Mouse (Mus musculus) neural tube, embryonic 15.5 days (tissue): ENCODE measurements around the gene Hp1bp3. TPM values are rescaled to one million over a fixed set of nuclear protein-coding genes. Genes with fewer than 3 reads are reported as not detected.
A peak's percentile ranks its signal among the peaks of the same experiment; 100 is the strongest.

Experiments
- ATAC-seq: fragments of 200-750 bp; cut with Nextera tagmentation; 2 replicates; pipeline ENCODE4 v1.8.0; 2017; ENCODE audit warnings: mild to moderate bottlenecking, moderate TSS enrichment, moderate library complexity; ENCODE audit not compliant: low FRiP score
- H3K27ac ChIP-seq: fragments of 300-500 bp; sonication (generic); replicated peaks from 2 replicates; pipeline ENCODE4 v1.5.1; 2015; ENCODE audit warnings: mild to moderate bottlenecking, inconsistent platforms
- H3K27me3 ChIP-seq: fragments of 300-500 bp; sonication (generic); replicated peaks from 2 replicates; pipeline ENCODE4 v1.6.1; 2015; ENCODE audit warnings: inconsistent platforms
- H3K36me3 ChIP-seq: fragments of 300-500 bp; sonication (generic); 2 replicates; pipeline ENCODE4 v1.6.1; 2015; ENCODE audit warnings: inconsistent platforms
- H3K4me1 ChIP-seq: fragments of 300-500 bp; sonication (generic); 2 replicates; pipeline ENCODE4 v1.6.1; 2015; ENCODE audit warnings: inconsistent platforms
- H3K4me2 ChIP-seq: fragments of 300-500 bp; sonication (generic); 2 replicates; pipeline ENCODE4 v1.6.1; 2015; ENCODE audit warnings: inconsistent platforms, mild to moderate bottlenecking, moderate library complexity
- H3K4me3 ChIP-seq: fragments of 300-500 bp; sonication (generic); replicated peaks from 2 replicates; pipeline ENCODE4 v1.5.1; 2015; ENCODE audit warnings: mild to moderate bottlenecking, inconsistent platforms
- H3K9ac ChIP-seq: fragments of 300-500 bp; sonication (generic); replicated peaks from 2 replicates; pipeline ENCODE4 v1.6.1; 2015; ENCODE audit warnings: mild to moderate bottlenecking, inconsistent platforms
- H3K9me3 ChIP-seq: fragments of 300-500 bp; sonication (generic); replicated peaks from 2 replicates; pipeline ENCODE4 v1.6.1; 2016; ENCODE audit warnings: inconsistent platforms
- WGBS: fragments of 180-500 bp; shearing (Covaris S2); methylation state at CpG from one replicate; pipeline ENCODE4 v1.1.7; 2015; ENCODE audit warnings: mixed read lengths; 5-methylcytosine and 5-hydroxymethylcytosine counted together
- polyA plus RNA-seq: library from polyadenylated mRNA; unstranded; fragments of >200 nt; fragmentation: Nextera tagmentation; extraction: Ambion mirVana; gene quantifications from 2 replicates; pipeline ENCODE4 v1.2.1, GENCODE M21; 2015

Gene Hp1bp3
- polyA plus RNA-seq, 1 experiment from 2014 or later = 167 TPM

DNA sequence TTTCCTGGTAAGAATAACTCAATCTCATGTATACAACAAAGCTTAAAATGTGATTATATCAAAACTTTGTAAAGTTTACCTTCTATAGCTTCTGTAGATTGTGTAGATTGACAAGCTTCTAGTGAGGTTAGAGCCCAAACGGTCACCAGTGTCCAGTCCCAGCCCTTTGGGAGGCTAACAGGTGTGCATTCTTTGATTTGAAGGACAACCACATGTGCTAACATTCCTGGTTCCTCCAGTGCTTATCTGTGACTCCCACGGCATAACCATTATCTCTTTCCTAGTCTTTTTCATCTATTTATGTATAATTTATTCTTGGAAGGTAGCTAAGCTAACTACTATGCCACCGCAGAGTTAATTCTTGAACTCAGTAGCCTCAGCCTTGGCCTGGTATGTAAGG, 15.3 kb upstream of the Hp1bp3 start:
- H3K27me3 ChIP-seq = no peaks in the 10 kb centered on the region
- H3K4me2 ChIP-seq = no peak overlapping the region
- ATAC-seq = no peak
- H3K4me1 ChIP-seq = no peaks in the 10 kb centered on the region
- 98% methylated on average over 3 of the region's 3 CpGs for WGBS
- H3K27ac ChIP-seq = no peak overlapping the region
- no peak overlapping the region for H3K9ac ChIP-seq
- H3K4me3 ChIP-seq = no peak overlapping the region
- peaks cover 89% of the 10 kb centered on the region for H3K36me3 ChIP-seq
- H3K9me3 ChIP-seq = no peaks in the 10 kb centered on the region

DNA sequence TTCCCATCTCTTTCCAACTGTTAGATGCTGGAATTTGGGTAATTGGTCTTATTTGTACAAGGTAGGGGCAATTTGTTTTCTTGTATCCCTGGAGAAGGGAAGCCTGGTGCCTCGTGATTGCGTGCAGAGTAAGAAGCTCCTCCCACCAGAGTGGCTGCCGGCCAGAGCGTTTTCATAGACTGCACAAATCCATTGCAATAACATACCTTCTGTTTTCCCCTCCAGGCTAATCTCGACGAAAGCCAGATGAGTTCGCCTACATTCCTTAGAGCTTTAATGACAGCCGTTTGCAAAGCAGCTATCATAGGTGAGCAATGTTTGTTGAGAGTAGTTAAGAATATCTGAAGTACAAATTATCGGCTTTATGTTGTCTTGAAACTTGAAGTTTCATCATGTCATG, 14.4 kb upstream of the Hp1bp3 start:
- H3K36me3 ChIP-seq = peaks cover 83% of the 10 kb centered on the region
- H3K27me3 ChIP-seq = no peaks in the 10 kb centered on the region
- H3K4me3 ChIP-seq = no peak overlapping the region
- no peak overlapping the region for H3K4me2 ChIP-seq
- 81% methylated on average over 9 of the region's 9 CpGs for WGBS
- ATAC-seq = no peak
- no peaks in the 10 kb centered on the region for H3K9me3 ChIP-seq
- no peak overlapping the region for H3K9ac ChIP-seq
- H3K4me1 ChIP-seq = no peaks in the 10 kb centered on the region
- no peak overlapping the region for H3K27ac ChIP-seq

DNA sequence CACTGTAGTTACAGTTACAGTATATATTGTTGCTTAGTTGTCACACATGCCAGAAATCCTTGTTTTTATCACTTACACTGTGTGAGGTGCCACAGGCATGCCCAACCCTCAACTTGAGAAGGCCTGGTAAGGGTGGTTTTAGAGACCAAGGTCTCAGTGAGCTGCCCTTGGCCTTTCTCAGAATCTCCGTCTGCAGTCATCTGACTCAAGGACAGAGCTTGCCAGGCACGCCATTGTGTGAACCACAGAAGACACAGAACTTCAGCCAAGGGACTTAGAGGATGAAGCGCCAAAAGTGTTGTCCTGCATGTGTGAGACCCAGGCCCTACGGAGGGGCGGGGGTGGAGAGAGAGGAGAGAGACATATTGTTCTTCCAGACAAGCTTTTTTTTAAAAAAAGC, 6.0 kb upstream of the Hp1bp3 start:
- 93% methylated on average over 5 of the region's 5 CpGs for WGBS

DNA sequence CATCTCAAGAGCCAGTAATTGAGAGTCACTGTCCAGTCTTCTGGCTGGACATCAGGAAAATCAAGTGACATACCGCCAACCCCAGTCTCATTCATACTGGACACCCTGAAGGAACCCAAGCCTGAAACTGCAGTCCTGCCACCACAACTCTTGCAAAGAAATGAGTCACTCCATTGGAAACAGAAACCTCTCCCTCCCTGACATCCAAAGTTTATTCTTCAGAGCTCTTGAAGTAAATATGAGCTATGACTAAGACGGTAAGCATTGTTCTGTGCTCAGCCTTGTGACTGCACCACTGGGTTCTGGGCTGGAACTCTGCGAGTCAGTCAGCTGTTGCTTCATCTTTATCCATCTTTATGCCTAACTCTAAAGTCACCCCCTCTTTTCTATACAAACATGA, 2.2 kb upstream of the Hp1bp3 start:
- Histone ChIP-seq H3K4me3 (no peak overlapping the region), H3K4me2 (no peak overlapping the region)

More for the DNA sequence above, 6.0 kb upstream of the Hp1bp3 start:
- Histone ChIP-seq H3K27ac (no peak overlapping the region), H3K4me2 (no peak overlapping the region), H3K9ac (no peak overlapping the region), H3K4me1 (0 out of 2 replicates have a peak, but pooled peaks cover 2% of the 10 kb centered on the region), H3K9me3 (no peaks in the 10 kb centered on the region), H3K4me3 (no peak overlapping the region), H3K36me3 (peaks cover 42% of the 10 kb centered on the region), H3K27me3 (no peaks in the 10 kb centered on the region)
- ATAC-seq = no peak

DNA sequence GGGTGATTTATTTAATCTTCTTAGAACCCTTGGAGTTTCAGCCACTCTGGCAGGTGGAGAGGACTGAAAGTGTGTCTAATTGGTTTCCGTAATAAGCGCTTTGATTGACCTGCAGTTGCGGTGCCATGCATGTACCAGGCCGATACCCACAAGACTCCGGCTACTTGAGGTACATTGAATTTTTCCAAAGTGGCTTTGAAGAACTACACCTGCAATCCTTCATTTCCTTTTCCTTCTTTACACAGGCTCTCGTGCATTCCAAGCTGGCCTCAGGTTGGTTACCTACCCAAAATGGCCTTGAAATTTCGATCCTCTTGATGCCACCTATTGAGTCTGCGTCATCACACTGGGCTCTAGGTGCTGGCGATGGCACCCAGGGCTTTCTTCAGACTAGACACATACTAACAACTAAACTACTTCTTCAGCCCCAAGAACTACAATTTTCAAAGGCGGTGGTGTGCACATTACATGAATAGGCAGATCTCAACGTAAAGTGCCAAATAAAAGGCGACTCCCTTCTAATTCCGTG, 361 bp upstream of the Hp1bp3 start:
- WGBS = 39% methylated on average over 13 of the region's 13 CpGs
- H3K4me1 ChIP-seq = peaks cover 45% of the 10 kb centered on the region
- ATAC-seq = no peak

More for the DNA sequence above, 2.2 kb upstream of the Hp1bp3 start:
- Histone ChIP-seq H3K9me3 (no peaks in the 10 kb centered on the region), H3K4me1 (peaks cover 26% of the 10 kb centered on the region), H3K27ac (no peak overlapping the region), H3K27me3 (no peaks in the 10 kb centered on the region), H3K9ac (no peak overlapping the region), H3K36me3 (peaks cover 15% of the 10 kb centered on the region)
- no peak for ATAC-seq
- 86% methylated on average over 3 of the region's 3 CpGs for WGBS

DNA sequence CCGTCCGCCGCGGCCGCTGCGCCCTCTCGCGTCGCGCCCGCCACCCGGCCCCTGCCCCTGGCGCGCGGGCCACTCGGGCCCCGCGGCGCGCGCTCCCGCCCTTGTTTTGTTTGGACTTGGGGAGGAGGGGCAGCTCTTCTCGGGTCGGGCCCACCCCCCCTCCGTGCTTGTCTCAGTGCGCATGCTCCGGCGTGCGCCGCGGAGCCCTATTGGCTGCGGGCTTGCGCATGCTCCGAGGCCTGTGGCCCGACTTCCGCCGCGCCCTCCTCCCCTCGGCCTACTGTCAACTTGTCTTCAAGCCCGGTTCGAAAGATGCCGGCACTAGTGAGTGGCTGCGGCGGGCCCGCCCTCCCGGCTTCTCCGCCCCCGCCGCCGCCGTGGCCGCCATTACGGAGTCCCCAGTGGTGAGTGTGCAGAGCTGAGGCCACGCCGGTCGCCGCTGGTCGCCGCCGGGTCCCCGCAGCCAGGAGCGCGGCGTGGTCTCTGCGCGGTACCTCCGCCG, 846 bp downstream of the Hp1bp3 start:
- Histone ChIP-seq H3K4me3 (peak overlapping the region; percentile 81), H3K4me1 (peaks cover 49% of the 10 kb centered on the region), H3K4me2 (peak overlapping the region; percentile 84), H3K27ac (peak overlapping the region; percentile 100), H3K9ac (peak overlapping the region; percentile 99), H3K36me3 (peaks cover 4% of the 10 kb centered on the region), H3K9me3 (no peaks in the 10 kb centered on the region), H3K27me3 (no peaks in the 10 kb centered on the region)
- ATAC-seq = peak; percentile 97
- under 1% methylated on average over 64 of the region's 68 CpGs for WGBS

More for the DNA sequence above, 361 bp upstream of the Hp1bp3 start:
- H3K27me3 ChIP-seq = no peaks in the 10 kb centered on the region
- H3K27ac ChIP-seq = peak overlapping the region; percentile 100
- 0 out of 2 replicates have a peak, but pooled peaks cover 3% of the 10 kb centered on the region for H3K36me3 ChIP-seq
- H3K4me2 ChIP-seq = peak overlapping the region; percentile 84
- H3K4me3 ChIP-seq = peak overlapping the region; percentile 81
- peak overlapping the region; percentile 99 for H3K9ac ChIP-seq
- H3K9me3 ChIP-seq = no peaks in the 10 kb centered on the region

DNA sequence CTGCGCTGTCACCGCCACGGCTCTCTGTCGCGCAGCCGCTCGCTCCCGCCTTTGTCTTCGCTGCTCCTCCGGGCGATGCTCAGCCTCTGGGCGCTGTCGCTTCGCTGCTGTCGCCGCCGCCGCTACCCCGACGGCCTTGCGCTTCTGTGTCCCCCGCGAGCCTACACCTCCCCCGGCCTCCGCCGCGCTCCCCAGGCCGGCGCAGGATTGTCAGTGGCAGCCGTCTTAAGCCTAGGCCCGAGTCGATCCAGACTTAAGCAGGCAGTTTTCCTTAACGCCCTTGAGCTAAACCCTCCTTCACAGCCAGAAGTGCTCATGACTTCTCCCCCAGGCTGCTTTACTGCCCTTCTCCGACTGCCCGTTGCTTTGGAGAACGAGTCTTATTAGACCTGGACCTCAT, 1.3 kb downstream of the Hp1bp3 start:
- WGBS = under 1% methylated on average over 36 of the region's 36 CpGs
- peak; percentile 3; the same call in 1 of the 2 replicates for ATAC-seq

DNA sequence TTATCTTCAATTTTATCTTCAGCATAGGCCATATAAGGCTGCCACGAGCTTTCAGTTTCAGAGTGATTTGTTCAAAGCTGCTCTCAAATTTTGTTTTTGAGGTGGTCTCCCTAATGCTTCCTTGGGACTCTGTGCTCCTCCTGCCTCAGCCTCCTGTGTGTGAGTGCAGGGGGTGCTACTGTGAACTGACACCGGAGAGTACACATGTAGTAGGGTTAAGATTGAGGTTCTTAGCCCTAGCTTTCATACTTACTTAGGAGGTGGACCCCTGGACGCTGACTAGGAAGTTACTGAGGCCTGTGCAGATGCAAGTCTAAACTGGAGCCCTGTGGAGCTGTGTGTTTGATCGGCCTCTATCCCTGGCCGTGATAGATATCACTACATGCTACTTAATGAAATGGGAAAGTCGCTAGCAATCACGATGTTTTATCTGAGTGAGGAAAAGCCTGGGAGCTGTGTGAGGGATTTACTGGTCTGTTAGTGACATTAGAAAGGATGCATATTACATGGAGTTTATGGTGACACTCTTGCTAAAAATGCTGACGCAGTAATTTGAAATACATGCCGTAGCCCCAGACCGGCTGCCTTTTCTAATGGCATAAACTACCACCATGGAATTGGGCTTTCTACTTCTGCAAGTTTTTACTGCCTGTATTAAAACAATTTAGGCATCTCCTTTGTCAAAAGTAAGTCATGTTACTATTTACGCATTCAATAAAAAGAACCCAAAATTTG, 2.0 kb downstream of the Hp1bp3 start:
- ATAC-seq = no peak
- H3K27me3 ChIP-seq = no peaks in the 10 kb centered on the region
- WGBS = 77% methylated on average over 11 of the region's 11 CpGs

More for the DNA sequence above, 1.3 kb downstream of the Hp1bp3 start:
- Histone ChIP-seq H3K27me3 (no peaks in the 10 kb centered on the region), H3K9ac (peak overlapping the region; percentile 89), H3K4me3 (peak overlapping the region; percentile 81), H3K36me3 (peaks cover 9% of the 10 kb centered on the region), H3K4me2 (peak overlapping the region; percentile 77), H3K27ac (peak overlapping the region; percentile 100), H3K4me1 (peaks cover 49% of the 10 kb centered on the region), H3K9me3 (no peaks in the 10 kb centered on the region)

DNA sequence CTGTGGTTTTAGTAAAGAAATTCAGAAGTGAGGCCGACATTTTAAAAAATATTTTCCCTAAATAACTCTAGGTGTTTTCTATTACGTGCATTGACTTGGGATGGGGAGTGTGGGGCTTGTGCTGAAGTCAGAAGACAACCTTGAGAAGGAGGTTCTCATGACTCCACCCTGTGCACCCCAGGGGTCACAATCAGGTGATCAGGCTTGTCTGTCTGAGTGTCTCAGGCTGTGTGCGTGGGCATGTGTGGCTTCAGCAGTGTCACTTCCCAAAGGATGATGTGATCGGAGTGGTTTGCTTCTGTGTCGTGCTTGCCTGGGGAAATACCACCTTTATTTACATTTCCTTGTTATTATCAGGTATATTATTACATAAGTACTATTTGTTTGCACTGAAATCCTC, 3.2 kb downstream of the Hp1bp3 start:
- H3K9me3 ChIP-seq = no peaks in the 10 kb centered on the region
- H3K27me3 ChIP-seq = no peaks in the 10 kb centered on the region
- H3K4me1 ChIP-seq = peaks cover 49% of the 10 kb centered on the region
- no peak overlapping the region for H3K4me3 ChIP-seq
- peaks cover 28% of the 10 kb centered on the region for H3K36me3 ChIP-seq
- H3K9ac ChIP-seq = no peak overlapping the region
- WGBS = 95% methylated on average over 5 of the region's 5 CpGs
- H3K4me2 ChIP-seq = no peak overlapping the region
- ATAC-seq = no peak
- H3K27ac ChIP-seq = no peak overlapping the region

More for the DNA sequence above, 2.0 kb downstream of the Hp1bp3 start:
- Histone ChIP-seq H3K36me3 (peaks cover 16% of the 10 kb centered on the region), H3K4me1 (peaks cover 49% of the 10 kb centered on the region), H3K27ac (peak overlapping the region; percentile 100; the same call in 1 of the 2 replicates), H3K4me3 (peak overlapping the region; percentile 81), H3K4me2 (peak overlapping the region; percentile 77), H3K9ac (peak overlapping the region; percentile 89), H3K9me3 (no peaks in the 10 kb centered on the region)

- Histone ChIP-seq H3K36me3 (peaks cover 37% of the 10 kb centered on the region), H3K9ac (no peak overlapping the region), H3K4me1 (peaks cover 40% of the 10 kb centered on the region), H3K27me3 (no peaks in the 10 kb centered on the region), H3K4me3 (no peak overlapping the region), H3K4me2 (no peak overlapping the region), H3K9me3 (no peaks in the 10 kb centered on the region), H3K27ac (no peak overlapping the region)
- 92% methylated on average over 7 of the region's 7 CpGs for WGBS
- no peak for ATAC-seq
Measured at GRCm38 (mm10) chr4:138220761-138221160, 4.7 kb downstream of the Hp1bp3 start.

GRCm38 (mm10) chr4:138221406-138221805, 5.3 kb downstream of the Hp1bp3 start:
- H3K9ac ChIP-seq = no peak overlapping the region
- peaks cover 36% of the 10 kb centered on the region for H3K4me1 ChIP-seq
- WGBS = 93% methylated on average over 5 of the region's 5 CpGs
- no peaks in the 10 kb centered on the region for H3K27me3 ChIP-seq
- no peak overlapping the region for H3K27ac ChIP-seq
- no peak overlapping the region for H3K4me2 ChIP-seq
- no peaks in the 10 kb centered on the region for H3K9me3 ChIP-seq
- H3K4me3 ChIP-seq = no peak overlapping the region
- ATAC-seq = no peak
- H3K36me3 ChIP-seq = peaks cover 44% of the 10 kb centered on the region

DNA sequence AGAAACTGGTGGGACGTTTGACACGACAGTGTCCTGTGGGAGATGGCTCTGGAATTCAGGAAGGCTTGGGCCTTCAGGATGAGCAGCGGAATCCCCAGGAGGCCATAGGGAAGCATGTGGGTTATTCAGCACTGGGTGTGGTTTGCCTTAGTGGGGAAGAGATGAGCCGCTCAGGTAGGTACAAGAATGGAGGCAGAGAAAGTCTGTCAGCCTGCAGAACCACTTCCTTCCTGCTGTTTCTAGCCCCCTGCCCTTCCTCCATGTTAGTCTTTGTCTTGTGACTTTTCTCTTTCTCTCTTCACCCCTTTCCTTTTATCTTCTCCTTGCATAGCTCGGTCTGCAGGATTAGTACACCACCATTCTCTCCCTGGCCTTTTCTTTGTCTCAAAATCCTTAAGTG, 6.3 kb downstream of the Hp1bp3 start:
- H3K4me3 ChIP-seq = no peak overlapping the region
- H3K4me1 ChIP-seq = peaks cover 36% of the 10 kb centered on the region
- H3K36me3 ChIP-seq = peaks cover 52% of the 10 kb centered on the region
- no peak for ATAC-seq
- no peak overlapping the region for H3K4me2 ChIP-seq
- no peaks in the 10 kb centered on the region for H3K27me3 ChIP-seq
- 92% methylated on average over 5 of the region's 5 CpGs for WGBS
- no peak overlapping the region for H3K9ac ChIP-seq
- H3K9me3 ChIP-seq = no peaks in the 10 kb centered on the region
- no peak overlapping the region for H3K27ac ChIP-seq
